Mouse (Mus musculus): ENCODE measurements around the gene Kcnk12. TPM values are rescaled to one million over a fixed set of nuclear protein-coding genes. Genes with fewer than 3 reads are reported as not detected.

The Kcnk12 gene
- total and polyA plus RNA-seq, 2 experiments = 0.07 TPM; not detected in 1

DNA sequence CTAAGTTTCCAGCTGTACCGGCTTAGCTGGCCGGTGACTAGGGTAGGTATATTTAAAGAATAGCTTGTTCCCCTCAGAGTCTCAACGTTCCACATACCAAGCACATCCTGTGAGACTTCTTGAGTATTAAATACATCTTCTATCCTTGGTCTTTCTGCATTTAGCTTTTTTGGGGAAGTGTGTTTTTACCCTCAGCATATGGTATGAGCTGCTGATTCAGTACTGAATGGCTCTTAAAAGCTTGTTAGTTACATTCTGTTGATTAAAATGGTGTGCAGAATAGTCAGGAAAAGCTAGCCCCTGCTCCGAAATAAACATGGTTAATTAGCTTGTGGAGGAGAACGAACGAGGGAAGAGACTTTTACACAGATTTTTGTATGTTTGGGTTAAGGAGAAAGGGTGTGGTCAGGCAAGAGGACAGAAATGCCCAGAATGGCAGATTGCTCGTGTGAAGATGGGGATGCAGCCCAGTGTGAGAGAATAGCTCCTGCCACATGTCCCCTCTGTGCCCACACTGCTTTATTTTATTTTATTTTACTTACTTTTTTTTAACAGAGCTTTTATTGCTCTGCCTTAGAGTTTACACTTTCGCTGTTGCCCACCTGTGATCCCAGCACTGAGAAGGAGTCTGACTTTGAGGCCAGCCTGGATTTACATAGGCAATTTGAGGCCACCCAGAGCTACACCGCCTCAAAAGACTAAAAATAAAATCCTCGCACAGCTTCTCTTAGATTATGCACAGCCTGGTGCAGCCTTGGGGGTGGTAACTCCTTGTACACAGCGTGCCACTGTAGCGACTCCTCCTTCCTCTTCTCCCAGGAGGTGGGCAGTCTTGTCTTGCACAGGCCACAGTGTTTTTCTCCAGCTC, 71.1 kb downstream of the Kcnk12 start:
- H3K9ac ChIP-seq (ENCODE audit: low read depth, low read length) = no peak overlapping the region
- H3K36me3 ChIP-seq (ENCODE audit: control insufficient read depth, insufficient read depth, low read length) = peaks cover 5% of the 10 kb centered on the region; the same call in 1 of the 2 replicates
- H3K27me3 ChIP-seq (ENCODE audit: control insufficient read depth, insufficient read depth, low read length) = no peaks in the 10 kb centered on the region
- TF ChIP-seq POLR2A (IDR thresholded peaks at IDR 0.05; ENCODE audit: extremely low read depth, insufficient read depth, low read length) = no peak
- no peak for TF ChIP-seq CTCF (IDR thresholded peaks at IDR 0.05; ENCODE audit: low read depth, low read length)
- WGBS = 95% methylated on average over 12 of the region's 12 CpGs
- H3K4me3 ChIP-seq (ENCODE audit: insufficient read depth, low read depth, low read length) = no peak overlapping the region
- H3K4me1 ChIP-seq (ENCODE audit: control insufficient read depth, insufficient read depth, low read length) = no peaks in the 10 kb centered on the region
- H3K27ac ChIP-seq (replicated peaks; ENCODE audit: insufficient read depth, low read depth, low read length) = no peak overlapping the region
- no peaks in the 10 kb centered on the region for H3K79me2 ChIP-seq (ENCODE audit: control insufficient read depth, insufficient read depth, low read length)
- no peak for DNase-seq (ENCODE audit: extremely low read depth, low read depth, low spot score)

GRCm38 (mm10) chr17:87724727-87725126, 73.1 kb downstream of the Kcnk12 start:
- H3K9ac ChIP-seq (ENCODE audit: low read depth, low read length) = no peak overlapping the region
- no peak overlapping the region for H3K4me3 ChIP-seq (ENCODE audit: insufficient read depth, low read depth, low read length)
- TF ChIP-seq POLR2A (IDR thresholded peaks at IDR 0.05; ENCODE audit: extremely low read depth, insufficient read depth, low read length) (no peak), CTCF (IDR thresholded peaks at IDR 0.05; ENCODE audit: low read depth, low read length) (no peak)
- 92% methylated on average over 7 of the region's 7 CpGs for WGBS
- no peak for DNase-seq (ENCODE audit: extremely low read depth, low read depth, low spot score)
- no peaks in the 10 kb centered on the region for H3K4me1 ChIP-seq (ENCODE audit: control insufficient read depth, insufficient read depth, low read length)
- H3K27me3 ChIP-seq (ENCODE audit: control insufficient read depth, insufficient read depth, low read length) = no peaks in the 10 kb centered on the region
- H3K36me3 ChIP-seq (ENCODE audit: control insufficient read depth, insufficient read depth, low read length) = peaks cover 8% of the 10 kb centered on the region; the same call in 1 of the 2 replicates
- no peaks in the 10 kb centered on the region for H3K79me2 ChIP-seq (ENCODE audit: control insufficient read depth, insufficient read depth, low read length)
- no peak overlapping the region for H3K27ac ChIP-seq (replicated peaks; ENCODE audit: insufficient read depth, low read depth, low read length)

GRCm38 (mm10) chr17:87700101-87700500, 97.7 kb downstream of the Kcnk12 start:
- no peak for DNase-seq (ENCODE audit: extremely low read depth, low read depth, low spot score)
- no peak overlapping the region for H3K27ac ChIP-seq (replicated peaks; ENCODE audit: insufficient read depth, low read depth, low read length)

DNA sequence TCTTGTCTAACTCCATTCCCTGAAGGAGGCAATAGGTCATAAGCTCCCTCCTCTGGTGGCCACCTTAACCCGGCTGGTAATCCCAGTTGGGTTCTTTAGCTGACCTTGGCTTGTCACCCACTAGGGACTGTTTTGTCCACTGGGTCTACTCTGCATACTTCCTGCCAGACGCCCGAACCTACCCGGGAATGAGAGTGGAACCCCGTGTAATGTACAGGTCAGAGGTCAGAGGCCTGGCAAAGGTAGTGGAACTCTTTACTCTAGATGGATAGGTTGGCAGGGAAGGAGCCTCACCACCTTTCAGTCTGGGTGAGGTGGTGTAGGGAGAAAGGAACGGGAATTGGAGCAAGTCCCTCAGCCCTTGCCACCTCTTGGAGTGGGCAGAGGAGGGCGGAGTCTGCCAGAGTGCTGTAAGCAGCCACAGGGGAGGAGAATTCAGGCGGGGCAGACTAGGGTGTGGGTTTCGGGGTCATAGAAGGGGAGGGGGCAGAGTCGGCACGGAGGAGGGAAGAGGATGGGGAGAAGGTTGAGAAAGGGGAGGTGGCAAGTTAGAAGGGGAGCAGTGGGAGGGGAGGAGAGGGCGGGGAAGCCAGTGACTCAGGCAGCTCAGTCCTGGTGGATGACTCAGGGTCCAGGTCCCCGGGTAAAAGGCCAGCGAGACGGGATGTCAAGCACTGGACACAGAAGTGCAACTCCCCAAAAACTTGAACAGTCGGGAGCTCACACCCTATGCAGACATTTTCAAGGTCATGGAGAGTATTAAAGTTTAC, 98.6 kb downstream of the Kcnk12 start:
- no peak for TF ChIP-seq POLR2A (IDR thresholded peaks at IDR 0.05; ENCODE audit: extremely low read depth, insufficient read depth, low read length)
- no peak for TF ChIP-seq CTCF (IDR thresholded peaks at IDR 0.05; ENCODE audit: low read depth, low read length)
- DNase-seq (ENCODE audit: extremely low read depth, low read depth, low spot score) = no peak
- Histone ChIP-seq H3K27ac (replicated peaks; ENCODE audit: insufficient read depth, low read depth, low read length) (no peak overlapping the region), H3K27me3 (ENCODE audit: control insufficient read depth, insufficient read depth, low read length) (no peaks in the 10 kb centered on the region), H3K4me1 (ENCODE audit: control insufficient read depth, insufficient read depth, low read length) (no peaks in the 10 kb centered on the region), H3K79me2 (ENCODE audit: control insufficient read depth, insufficient read depth, low read length) (no peaks in the 10 kb centered on the region), H3K4me3 (ENCODE audit: insufficient read depth, low read depth, low read length) (no peak overlapping the region), H3K9ac (ENCODE audit: low read depth, low read length) (no peak overlapping the region), H3K36me3 (ENCODE audit: control insufficient read depth, insufficient read depth, low read length) (peaks cover 7% of the 10 kb centered on the region; the same call in 1 of the 2 replicates)
- WGBS = 75% methylated on average over 16 of the region's 16 CpGs

More at GRCm38 (mm10) chr17:87700101-87700500, 97.7 kb downstream of the Kcnk12 start:
- Histone ChIP-seq H3K36me3 (ENCODE audit: control insufficient read depth, insufficient read depth, low read length) (peaks cover 6% of the 10 kb centered on the region; the same call in 1 of the 2 replicates), H3K4me1 (ENCODE audit: control insufficient read depth, insufficient read depth, low read length) (no peaks in the 10 kb centered on the region), H3K27me3 (ENCODE audit: control insufficient read depth, insufficient read depth, low read length) (no peaks in the 10 kb centered on the region), H3K4me3 (ENCODE audit: insufficient read depth, low read depth, low read length) (no peak overlapping the region), H3K9ac (ENCODE audit: low read depth, low read length) (no peak overlapping the region), H3K79me2 (ENCODE audit: control insufficient read depth, insufficient read depth, low read length) (no peaks in the 10 kb centered on the region)
- 95% methylated on average over 8 of the region's 8 CpGs for WGBS
- TF ChIP-seq CTCF (IDR thresholded peaks at IDR 0.05; ENCODE audit: low read depth, low read length) = no peak
- no peak for TF ChIP-seq POLR2A (IDR thresholded peaks at IDR 0.05; ENCODE audit: extremely low read depth, insufficient read depth, low read length)

- Histone ChIP-seq H3K27me3 (ENCODE audit: control insufficient read depth, insufficient read depth, low read length) (no peaks in the 10 kb centered on the region), H3K79me2 (ENCODE audit: control insufficient read depth, insufficient read depth, low read length) (no peaks in the 10 kb centered on the region), H3K4me3 (ENCODE audit: insufficient read depth, low read depth, low read length) (no peak overlapping the region), H3K36me3 (ENCODE audit: control insufficient read depth, insufficient read depth, low read length) (peaks cover 8% of the 10 kb centered on the region; the same call in 1 of the 2 replicates), H3K27ac (replicated peaks; ENCODE audit: insufficient read depth, low read depth, low read length) (no peak overlapping the region), H3K9ac (ENCODE audit: low read depth, low read length) (no peak overlapping the region), H3K4me1 (ENCODE audit: control insufficient read depth, insufficient read depth, low read length) (no peaks in the 10 kb centered on the region)
- DNase-seq (ENCODE audit: extremely low read depth, low read depth, low spot score) = no peak
- no peak for TF ChIP-seq CTCF (IDR thresholded peaks at IDR 0.05; ENCODE audit: low read depth, low read length)
- TF ChIP-seq POLR2A (IDR thresholded peaks at IDR 0.05; ENCODE audit: extremely low read depth, insufficient read depth, low read length) = no peak
- 88% methylated on average over 6 of the region's 6 CpGs for WGBS
These were observed 101.0 kb downstream of the Kcnk12 start for GRCm38 (mm10) chr17:87696814-87697213.
